Comparison of ENCODE assay signal across 20 mouse cellular contexts in genomic region chr5:118706414-118706813, GRCm38 (mm10).
DNase-seq lines count a peak whose midpoint lies in the region; ATAC-seq lines count a peak whose summit lies in the region.
"Had no signal": no experiment of that assay in that cellular context is flagged by ENCODE, and none has a peak within 500 bp of the region (broad histone marks: within the 10 kb centered on the region; RNA-seq: fewer than 3 reads in every experiment).

No protein-coding gene starts in this region.

- WGBS in forebrain, embryonic 12.5 days: 22% methylated on average over 3 of the region's 3 CpGs
- WGBS in forebrain, embryonic 10.5 days: 77% methylated on average over 3 of the region's 3 CpGs
- 7% methylated on average over 3 of the region's 3 CpGs for WGBS in midbrain, embryonic 14.5 days
- WGBS in midbrain, embryonic 10.5 days: 77% methylated on average over 3 of the region's 3 CpGs
- WGBS in hindbrain, embryonic 14.5 days: 17% methylated on average over 3 of the region's 3 CpGs
- 21% methylated on average over 3 of the region's 3 CpGs for WGBS in neural tube, embryonic 14.5 days

- H3K4me3 ChIP-seq in forebrain, embryonic 12.5 days (replicated peaks): no peak overlapping the region
- H3K4me3 ChIP-seq in forebrain, embryonic 10.5 days: no peak overlapping the region
- H3K4me3 ChIP-seq in midbrain, embryonic 14.5 days (replicated peaks; ENCODE audit: low read depth, low read length): no peak overlapping the region
- no peak overlapping the region for H3K4me3 ChIP-seq in midbrain, embryonic 10.5 days
- H3K4me3 ChIP-seq in hindbrain, embryonic 14.5 days (replicated peaks; ENCODE audit: low read length): no peak overlapping the region
- no peak overlapping the region for H3K4me3 ChIP-seq in neural tube, embryonic 14.5 days (ENCODE audit: low read depth, low read length)
- H3K4me3 ChIP-seq: erythroblast, embryonic 14.5 days had no signal

- DNase-seq in forebrain, embryonic 10.5 days (ENCODE audit: extremely low spot score, low spot score): no peak
- DNase-seq in midbrain, embryonic 14.5 days: peak; percentile 39
- no peak for DNase-seq in midbrain, embryonic 10.5 days (ENCODE audit: low spot score)
- no peak for DNase-seq in hindbrain, embryonic 14.5 days (ENCODE audit: low spot score)
- DNase-seq in left cerebral cortex, adult 8-10 months (ENCODE audit: low spot score in 2 of 2): no peak
- DNase-seq in cerebellum, postnatal 36 days: no peak
- DNase-seq: adrenal gland, postnatal 10 days; cerebellum, adult 11 months; embryo, embryonic 11 days; kidney, adult 11 months; liver; right cerebral cortex, postnatal 4 days had no signal

- H3K9me3 ChIP-seq in forebrain, embryonic 12.5 days: no peaks in the 10 kb centered on the region
- H3K9me3 ChIP-seq in forebrain, embryonic 10.5 days: no peaks in the 10 kb centered on the region
- H3K9me3 ChIP-seq in midbrain, embryonic 14.5 days (ENCODE audit: control insufficient read depth, low read length): no peaks in the 10 kb centered on the region
- H3K9me3 ChIP-seq in midbrain, embryonic 10.5 days (replicated peaks): no peaks in the 10 kb centered on the region
- H3K9me3 ChIP-seq in hindbrain, embryonic 14.5 days (ENCODE audit: control insufficient read depth, low read length): no peaks in the 10 kb centered on the region
- H3K9me3 ChIP-seq in neural tube, embryonic 14.5 days (ENCODE audit: control insufficient read depth, low read length): no peaks in the 10 kb centered on the region

- H3K9ac ChIP-seq in forebrain, embryonic 12.5 days: no peak overlapping the region
- no peak overlapping the region for H3K9ac ChIP-seq in midbrain, embryonic 14.5 days (replicated peaks; ENCODE audit: low read length)
- H3K9ac ChIP-seq in hindbrain, embryonic 14.5 days: no peak overlapping the region
- H3K9ac ChIP-seq in neural tube, embryonic 14.5 days (replicated peaks; ENCODE audit: low read depth, low read length): no peak overlapping the region

- no peaks in the 10 kb centered on the region for H3K36me3 ChIP-seq in forebrain, embryonic 12.5 days (replicated peaks)
- no peaks in the 10 kb centered on the region for H3K36me3 ChIP-seq in forebrain, embryonic 10.5 days (replicated peaks)
- H3K36me3 ChIP-seq in midbrain, embryonic 14.5 days (ENCODE audit: control insufficient read depth, insufficient read depth, low read length): no peaks in the 10 kb centered on the region
- no peaks in the 10 kb centered on the region for H3K36me3 ChIP-seq in midbrain, embryonic 10.5 days
- H3K36me3 ChIP-seq in hindbrain, embryonic 14.5 days (replicated peaks; ENCODE audit: control insufficient read depth, insufficient read depth): no peaks in the 10 kb centered on the region
- no peaks in the 10 kb centered on the region for H3K36me3 ChIP-seq in neural tube, embryonic 14.5 days (ENCODE audit: control insufficient read depth, insufficient read depth, low read length)

- H3K27ac ChIP-seq in forebrain, embryonic 12.5 days: peak overlapping the region; percentile 76
- H3K27ac ChIP-seq in forebrain, embryonic 10.5 days: no peak overlapping the region
- peak overlapping the region; percentile 53; the same call in 1 of the 2 replicates for H3K27ac ChIP-seq in midbrain, embryonic 14.5 days (replicated peaks; ENCODE audit: low read depth, low read length)
- no peak overlapping the region for H3K27ac ChIP-seq in midbrain, embryonic 10.5 days (replicated peaks)
- peak overlapping the region; percentile 66 for H3K27ac ChIP-seq in hindbrain, embryonic 14.5 days
- H3K27ac ChIP-seq in neural tube, embryonic 14.5 days (ENCODE audit: low read depth, low read length): no peak overlapping the region
- H3K27ac ChIP-seq: stomach, postnatal 0 days had no signal

- ATAC-seq in forebrain, embryonic 12.5 days (ENCODE audit: low FRiP score): peak; percentile 12; the same call in 1 of the 2 replicates
- peak; percentile 14; the same call in 1 of the 2 replicates for ATAC-seq in midbrain, embryonic 14.5 days (ENCODE audit: low FRiP score, low TSS enrichment)
- ATAC-seq in hindbrain, embryonic 14.5 days (ENCODE audit: low FRiP score): no peak
- no peak for ATAC-seq in neural tube, embryonic 14.5 days (ENCODE audit: low read depth)
- ATAC-seq: activated CD4-positive, CD25-positive, alpha-beta regulatory T cell, adult 4 months; CD4-positive, CD25-positive, alpha-beta regulatory T cell, adult 4 months; lung, postnatal 0 days; Patski had no signal

- H3K4me1 ChIP-seq in forebrain, embryonic 12.5 days: peaks cover 82% of the 10 kb centered on the region
- H3K4me1 ChIP-seq in forebrain, embryonic 10.5 days: peaks cover 82% of the 10 kb centered on the region
- H3K4me1 ChIP-seq in midbrain, embryonic 14.5 days (ENCODE audit: control insufficient read depth, insufficient read depth, low read length): peaks cover 69% of the 10 kb centered on the region
- H3K4me1 ChIP-seq in midbrain, embryonic 10.5 days: peaks cover 83% of the 10 kb centered on the region
- H3K4me1 ChIP-seq in hindbrain, embryonic 14.5 days (replicated peaks; ENCODE audit: control insufficient read depth, insufficient read depth, low read length): peaks cover 67% of the 10 kb centered on the region
- H3K4me1 ChIP-seq in neural tube, embryonic 14.5 days (ENCODE audit: control insufficient read depth, insufficient read depth, low read length): peaks cover 46% of the 10 kb centered on the region

- H3K27me3 ChIP-seq in forebrain, embryonic 12.5 days: no peaks in the 10 kb centered on the region
- H3K27me3 ChIP-seq in forebrain, embryonic 10.5 days (ENCODE audit: poor library complexity, severe bottlenecking): no peaks in the 10 kb centered on the region
- no peaks in the 10 kb centered on the region for H3K27me3 ChIP-seq in midbrain, embryonic 14.5 days (ENCODE audit: control insufficient read depth, insufficient read depth, low read length)
- no peaks in the 10 kb centered on the region for H3K27me3 ChIP-seq in midbrain, embryonic 10.5 days (ENCODE audit: low read depth, poor library complexity, severe bottlenecking)
- no peaks in the 10 kb centered on the region for H3K27me3 ChIP-seq in hindbrain, embryonic 14.5 days (ENCODE audit: control insufficient read depth, insufficient read depth, low read length)
- H3K27me3 ChIP-seq in neural tube, embryonic 14.5 days (ENCODE audit: control insufficient read depth, insufficient read depth, low read length): no peaks in the 10 kb centered on the region
- H3K27me3 ChIP-seq: Patski had no signal

- peak overlapping the region; percentile 28 for H3K4me2 ChIP-seq in forebrain, embryonic 12.5 days
- H3K4me2 ChIP-seq in midbrain, embryonic 14.5 days (ENCODE audit: low read length): no peak overlapping the region
- H3K4me2 ChIP-seq in hindbrain, embryonic 14.5 days (replicated peaks): no peak overlapping the region
- 0 out of 2 replicates have a peak overlapping the region, but pooled peaks have one; percentile 4 for H3K4me2 ChIP-seq in neural tube, embryonic 14.5 days (ENCODE audit: low read depth, low read length)

Comparison
In these comparisons a context has a peak if more than half of its experiments do, and no peak if none do; other contexts are left out.
1. H3K27ac ChIP-seq: peak in forebrain, embryonic 12.5 days (single experiment), midbrain, embryonic 14.5 days (single experiment) and hindbrain, embryonic 14.5 days (single experiment); none in forebrain, embryonic 10.5 days (single experiment), midbrain, embryonic 10.5 days (single experiment) and neural tube, embryonic 14.5 days (single experiment).
2. ATAC-seq: peak in forebrain, embryonic 12.5 days (single experiment) and midbrain, embryonic 14.5 days (single experiment); none in hindbrain, embryonic 14.5 days (single experiment) and neural tube, embryonic 14.5 days (single experiment).
3. H3K4me2 ChIP-seq: peak in forebrain, embryonic 12.5 days (single experiment) and neural tube, embryonic 14.5 days (single experiment); none in midbrain, embryonic 14.5 days (single experiment) and hindbrain, embryonic 14.5 days (single experiment).